28 mouse cellular contexts compared by ENCODE assay signal in the genomic region with DNA sequence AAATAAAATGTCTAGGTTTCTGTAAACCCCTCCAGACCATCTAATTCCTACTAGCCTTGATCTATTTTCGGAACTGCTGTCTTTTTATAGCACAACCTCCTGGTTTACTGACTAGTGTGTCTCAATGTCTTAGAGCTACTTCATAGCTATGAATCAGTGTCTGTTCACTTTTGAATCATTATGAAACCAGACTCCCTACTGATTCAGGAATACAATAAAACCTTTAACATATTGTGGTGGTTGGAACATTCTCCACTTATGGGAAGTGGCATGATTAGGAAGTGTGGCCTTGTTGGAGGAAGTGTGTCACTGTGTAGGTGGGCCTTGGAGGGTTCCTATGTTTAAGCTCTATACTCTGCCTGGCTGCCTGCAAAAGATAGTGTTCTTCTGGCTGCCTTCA. TPM values are rescaled to one million over a fixed set of nuclear protein-coding genes. Genes with fewer than 3 reads are reported as not detected.
DNase-seq lines count a peak whose midpoint lies in the region; ATAC-seq and TF ChIP-seq lines count a peak whose summit lies in the region.
"Had no signal": no experiment of that assay in that cellular context is flagged by ENCODE, and none has a peak within 500 bp of the region (broad histone marks: within the 10 kb centered on the region; RNA-seq: fewer than 3 reads in every experiment).

No protein-coding gene starts in this region.

- WGBS in kidney, embryonic 15.5 days: 85% methylated on average over 1 of the region's 1 CpGs
- 79% methylated on average over 1 of the region's 1 CpGs for WGBS in heart, embryonic 11.5 days (ENCODE audit: insufficient replicate concordance)

- no peaks in the 10 kb centered on the region for H3K27me3 ChIP-seq in kidney, embryonic 15.5 days
- H3K27me3 ChIP-seq in heart, embryonic 11.5 days (ENCODE audit: control insufficient read depth, insufficient read depth, low read length): no peaks in the 10 kb centered on the region
- H3K27me3 ChIP-seq: embryonic facial prominence, embryonic 12.5 days; forebrain, embryonic 12.5 days had no signal

- H3K4me2 ChIP-seq in kidney, embryonic 15.5 days: no peak overlapping the region
- no peak overlapping the region for H3K4me2 ChIP-seq in heart, embryonic 11.5 days
- H3K4me2 ChIP-seq: embryonic facial prominence, embryonic 12.5 days; forebrain, embryonic 12.5 days had no signal

- ATAC-seq in megakaryocyte, adult 5-6 weeks (ENCODE audit: poor library complexity, severe bottlenecking): peak; percentile 45
- no peak for ATAC-seq in kidney, embryonic 15.5 days (replicated peaks; ENCODE audit: low FRiP score)
- ATAC-seq in heart, embryonic 11.5 days (replicated peaks; ENCODE audit: insufficient number of reproducible peaks, low FRiP score, low TSS enrichment): no peak
- ATAC-seq: forebrain, embryonic 14.5 days; forebrain, embryonic 16.5 days had no signal

- peaks cover 30% of the 10 kb centered on the region for H3K36me3 ChIP-seq in kidney, embryonic 15.5 days
- peaks cover 2% of the 10 kb centered on the region; the same call in 1 of the 2 replicates for H3K36me3 ChIP-seq in heart, embryonic 11.5 days (ENCODE audit: control insufficient read depth, insufficient read depth, low read length)

- no peak for TF ChIP-seq CTCF in embryonic fibroblast, embryonic 13.5 days (IDR thresholded peaks at IDR 0.05; ENCODE audit: borderline replicate concordance, insufficient read depth, low read length)

- H3K9me3 ChIP-seq in kidney, embryonic 15.5 days (replicated peaks): no peaks in the 10 kb centered on the region
- no peaks in the 10 kb centered on the region for H3K9me3 ChIP-seq in heart, embryonic 11.5 days (replicated peaks; ENCODE audit: control insufficient read depth, low read length)
- H3K9me3 ChIP-seq: embryonic facial prominence, embryonic 10.5 days; embryonic facial prominence, embryonic 12.5 days; forebrain, embryonic 10.5 days; forebrain, embryonic 12.5 days had no signal

- TF ChIP-seq POLR2A in embryonic fibroblast, embryonic 13.5 days (IDR thresholded peaks at IDR 0.05; ENCODE audit: low read depth, low read length): no peak

- H3K4me3 ChIP-seq in embryonic fibroblast, embryonic 13.5 days (ENCODE audit: insufficient read depth, low read length): no peak overlapping the region
- no peak overlapping the region for H3K4me3 ChIP-seq in kidney, embryonic 15.5 days (replicated peaks)
- H3K4me3 ChIP-seq in heart, embryonic 11.5 days (ENCODE audit: low read depth, low read length): no peak overlapping the region
- H3K4me3 ChIP-seq: embryonic facial prominence, embryonic 10.5 days; embryonic facial prominence, embryonic 12.5 days; erythroblast, embryonic 14.5 days; forebrain, embryonic 10.5 days; forebrain, embryonic 12.5 days had no signal

- no peak overlapping the region for H3K9ac ChIP-seq in kidney, embryonic 15.5 days
- no peak overlapping the region for H3K9ac ChIP-seq in heart, embryonic 11.5 days (ENCODE audit: low read depth, low read length)
- H3K9ac ChIP-seq: embryonic facial prominence, embryonic 12.5 days; forebrain, embryonic 12.5 days had no signal

- H3K4me1 ChIP-seq in embryonic fibroblast, embryonic 13.5 days (ENCODE audit: control insufficient read depth, insufficient read depth, low read length): no peaks in the 10 kb centered on the region
- H3K4me1 ChIP-seq in kidney, embryonic 15.5 days: no peaks in the 10 kb centered on the region
- no peaks in the 10 kb centered on the region for H3K4me1 ChIP-seq in heart, embryonic 11.5 days (ENCODE audit: control insufficient read depth, insufficient read depth, low read length)
- H3K4me1 ChIP-seq: embryonic facial prominence, embryonic 10.5 days; embryonic facial prominence, embryonic 12.5 days; forebrain, embryonic 10.5 days; forebrain, embryonic 12.5 days had no signal

- H3K27ac ChIP-seq in embryonic fibroblast, embryonic 13.5 days (ENCODE audit: insufficient read depth, low read length): peak overlapping the region; percentile 78
- H3K27ac ChIP-seq in kidney, embryonic 15.5 days: no peak overlapping the region
- no peak overlapping the region for H3K27ac ChIP-seq in heart, embryonic 11.5 days (ENCODE audit: low read depth, low read length)
- H3K27ac ChIP-seq: embryonic facial prominence, embryonic 10.5 days; embryonic facial prominence, embryonic 12.5 days; forebrain, embryonic 10.5 days; forebrain, embryonic 12.5 days had no signal

- peak; percentile 25 for DNase-seq in 416B (ENCODE audit: low read depth)
- DNase-seq in thymus, postnatal 14 days: no peak
- DNase-seq in frontal cortex, postnatal 25 days (ENCODE audit: low spot score in 2 of 2): no peak
- DNase-seq: adrenal gland, adult 2 months; adrenal gland, postnatal 10 days; adrenal gland, postnatal 25 days; cerebellum, adult 11 months; cerebellum, adult 18-20 months; cerebellum, adult 8-10 months; cerebellum, adult 9-11 months; cerebellum, postnatal 14 days; cerebellum, postnatal 36 days had no signal

RNA-seq across cellular contexts. Expression of gene Tmed3, which starts 9.7 kb away (rescaled TPM):
- polyA plus RNA-seq in embryonic fibroblast, embryonic 13.5 days (2011; ENCODE audit: insufficient read length, low read depth, missing spikeins): 119 and 129 TPM in 2 replicates
- 116 and 130 TPM in 2 replicates for total RNA-seq in megakaryocyte, adult 5-6 weeks (2015)
- total RNA-seq in megakaryocyte, adult 5-6 weeks (2017): 114 and 127 TPM in 2 replicates
- 85.3 and 92.8 TPM in 2 replicates for polyA plus RNA-seq in kidney, embryonic 15.5 days (2015; fragmentation: Nextera tagmentation; extraction: Ambion mirVana)
- polyA plus RNA-seq in heart, embryonic 11.5 days (2014; fragmentation: Nextera tagmentation; extraction: Ambion mirVana): 74.3 and 80.7 TPM in 2 replicates

RNA-seq across cellular contexts. Expression of gene Ankrd34c, which starts 43.1 kb away (rescaled TPM):
- not detected in 2 replicates for polyA plus RNA-seq in embryonic fibroblast, embryonic 13.5 days (2011; ENCODE audit: insufficient read length, low read depth, missing spikeins)
- total RNA-seq in megakaryocyte, adult 5-6 weeks (2015): not detected in 2 replicates
- not detected in 2 replicates for total RNA-seq in megakaryocyte, adult 5-6 weeks (2017)
- not detected in 2 replicates for polyA plus RNA-seq in kidney, embryonic 15.5 days (2015; fragmentation: Nextera tagmentation; extraction: Ambion mirVana)
- polyA plus RNA-seq in heart, embryonic 11.5 days (2014; fragmentation: Nextera tagmentation; extraction: Ambion mirVana): not detected in 2 replicates
- total RNA-seq: adrenal gland, adult 2 months; adrenal gland, postnatal 10 days; adrenal gland, postnatal 25 days; adrenal gland, postnatal 4 days; ES-E14; MEL had no signal
- polyA plus RNA-seq: adrenal gland, adult 2 months; C2C12; embryonic facial prominence, embryonic 14.5 days; erythroblast, embryonic 14.5 days; forebrain, embryonic 10.5 days; forebrain, embryonic 12.5 days had no signal
